Mouse (Mus musculus): ENCODE data around the gene Slc22a6. TPM values are rescaled to one million over a fixed set of nuclear protein-coding genes. Genes with fewer than 3 reads are reported as not detected.

Slc22a6 gene
- under 1 TPM in 1 of 2 experiments, not detected in 1; 0.04 TPM for polyA plus RNA-seq (2017; shearing (Covaris generic))

DNA sequence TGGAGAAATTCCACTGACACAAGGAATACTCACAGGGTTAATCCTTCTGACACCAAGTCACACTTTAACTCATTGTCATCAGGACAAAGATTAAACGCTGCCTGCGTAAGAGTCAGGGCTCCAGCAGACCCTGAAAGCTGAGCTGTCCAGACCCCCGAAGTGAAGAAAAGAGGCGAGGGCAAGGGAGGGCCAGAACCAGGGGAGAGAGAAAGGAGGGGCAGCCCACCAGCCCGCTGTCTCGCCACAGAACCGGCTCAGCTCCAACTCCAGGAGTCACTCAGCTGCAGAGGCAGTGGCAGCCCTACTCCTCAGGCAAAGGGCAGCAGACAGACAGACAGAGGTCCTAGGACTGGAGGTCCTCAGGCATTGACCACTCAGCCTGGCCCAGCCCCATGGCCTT is at the start of gene Slc22a6:
Slc22a6 (plus strand) TSS at position 136 of the 400 bp plus-strand sequence.

DNA sequence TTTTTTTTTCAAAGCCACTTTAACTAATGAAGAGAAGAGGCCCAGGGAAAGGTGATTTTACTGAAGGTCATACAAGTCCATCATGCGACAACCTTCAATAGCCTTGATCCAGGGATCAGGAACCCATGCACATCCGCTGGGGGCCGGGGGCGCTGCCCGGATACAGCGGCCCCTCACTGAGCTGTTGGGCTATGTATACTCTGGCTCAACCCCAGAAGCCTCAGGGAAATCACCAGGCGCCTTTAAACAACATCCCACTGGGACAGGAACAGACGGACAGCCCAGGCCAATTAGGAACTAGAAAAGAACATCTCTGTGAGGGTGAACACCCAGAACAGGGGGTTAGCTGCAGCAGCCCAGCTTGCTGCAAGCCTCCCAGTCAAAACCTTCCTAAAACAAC is 26.9 kb upstream of the Slc22a6 start, which contains the start of gene Slc22a8:
Slc22a8 (plus strand) TSS at position 301 of the 400 bp plus-strand sequence.

DNA sequence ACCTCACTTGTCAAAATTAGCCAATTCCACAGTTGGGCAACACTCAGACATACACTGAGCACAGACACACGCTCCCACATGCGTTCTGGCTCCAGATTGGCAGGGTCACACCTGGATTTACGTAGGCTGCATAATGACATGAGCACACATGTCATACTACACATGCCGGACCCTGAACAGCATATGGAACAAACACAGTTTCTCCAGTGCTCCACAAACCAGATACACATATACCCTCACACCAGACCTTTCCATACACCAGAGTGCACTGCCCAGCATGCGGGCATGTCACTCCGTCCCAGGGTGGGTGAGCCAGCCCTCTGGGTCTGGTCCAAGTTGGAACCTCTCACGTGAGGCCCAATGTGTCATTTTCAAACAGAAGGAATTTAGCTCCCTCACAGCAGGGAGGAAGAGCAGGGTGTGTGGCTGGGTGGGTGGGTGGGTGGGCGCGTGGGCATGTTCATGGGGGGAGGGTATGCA is 45.6 kb downstream of the Slc22a6 start, which contains the start of gene Chrm1:
Chrm1 (plus strand) TSS at position 430 of the 480 bp plus-strand sequence.

Other genes starting within 250 kb of the Slc22a6 start
- not detected for gene Slc22a30, start 212.9 kb upstream of the Slc22a6 start, polyA plus RNA-seq (2017; shearing (Covaris generic))
- gene Slc22a8, start 26.8 kb upstream of the Slc22a6 start, polyA plus RNA-seq (2017; shearing (Covaris generic)) = under 1 TPM in 1 of 2 experiments, not detected in 1; 0.45 TPM
- under 1 TPM in 1 of 2 experiments, not detected in 1; 0.04 TPM for gene Chrm1, start 45.8 kb downstream of the Slc22a6 start, polyA plus RNA-seq (2017; shearing (Covaris generic))
- 100 to 1,000 TPM; 123 to 154 TPM for gene Slc3a2, start 105.3 kb downstream of the Slc22a6 start, polyA plus RNA-seq (2017; shearing (Covaris generic))
- gene Wdr74, start 117.8 kb downstream of the Slc22a6 start, polyA plus RNA-seq (2017; shearing (Covaris generic)) = 10 to 100 TPM; 56.2 to 78.4 TPM
- gene 1700092M07Rik, start 122.7 kb downstream of the Slc22a6 start, polyA plus RNA-seq (2017; shearing (Covaris generic)) = under 1 TPM; 0.53 to 0.74 TPM
- 100 to 1,000 TPM; 143 to 165 TPM for gene Stx5a, start 123.4 kb downstream of the Slc22a6 start, polyA plus RNA-seq (2017; shearing (Covaris generic))
- gene Nxf1, start 139.0 kb downstream of the Slc22a6 start, polyA plus RNA-seq (2017; shearing (Covaris generic)) = 100 to 1,000 TPM; 161 to 220 TPM
- gene Tmem223, start 153.0 kb downstream of the Slc22a6 start, polyA plus RNA-seq (2017; shearing (Covaris generic)) = 10 to 100 TPM; 90.9 to 99.6 TPM
- 100 to 1,000 TPM; 176 to 213 TPM for gene Tmem179b, start 156.4 kb downstream of the Slc22a6 start, polyA plus RNA-seq (2017; shearing (Covaris generic))
- 10 to 100 TPM; 12.9 to 19.2 TPM for gene Taf6l, start 168.4 kb downstream of the Slc22a6 start, polyA plus RNA-seq (2017; shearing (Covaris generic))
- 100 to 1,000 TPM; 144 to 188 TPM for gene Polr2g, start 180.5 kb downstream of the Slc22a6 start, polyA plus RNA-seq (2017; shearing (Covaris generic))
- 1 to 10 TPM; 2.1 to 2.7 TPM for gene Zbtb3, start 184.5 kb downstream of the Slc22a6 start, polyA plus RNA-seq (2017; shearing (Covaris generic))
- 10 to 100 TPM; 45.5 TPM for gene Ttc9c, start 201.3 kb downstream of the Slc22a6 start, polyA plus RNA-seq (2017; shearing (Covaris generic))
- 10 to 100 TPM; 13.8 to 14.4 TPM for gene Hnrnpul2, start 202.0 kb downstream of the Slc22a6 start, polyA plus RNA-seq (2017; shearing (Covaris generic))
- under 1 TPM in 1 of 2 experiments, not detected in 1; 0.89 TPM for gene AC129217.1, start 211.7 kb downstream of the Slc22a6 start, polyA plus RNA-seq (2017; shearing (Covaris generic))
- gene Bscl2, start 219.4 kb downstream of the Slc22a6 start, polyA plus RNA-seq (2017; shearing (Covaris generic)) = 100 to 1,000 TPM; 115 to 134 TPM
- gene Gng3, start 221.2 kb downstream of the Slc22a6 start, polyA plus RNA-seq (2017; shearing (Covaris generic)) = 1 to 10 TPM in 1 of 2 experiments, under 1 TPM in 1; 0.39 to 1.0 TPM
- gene Lrrn4cl, start 232.7 kb downstream of the Slc22a6 start, polyA plus RNA-seq (2017; shearing (Covaris generic)) = under 1 TPM in 1 of 2 experiments, not detected in 1; 0.10 TPM

Data from activated CD4-positive, CD25-positive, alpha-beta regulatory T cell (primary cell).